Mouse (Mus musculus) C2C12 (cell line): ENCODE results near the gene Bicd2.

Experiments
- CTCF ChIP-seq: IDR thresholded peaks from one replicate; pipeline ENCODE4 v1.5.1; 2011; ENCODE audit not compliant: control insufficient read depth, insufficient read depth, insufficient read length
- FOSL1 ChIP-seq: IDR thresholded peaks from one replicate; pipeline ENCODE4 v1.8.0; 2011; ENCODE audit warnings: mild to moderate bottlenecking, low read length; ENCODE audit not compliant: poor library complexity, insufficient read depth, severe bottlenecking
- MAX ChIP-seq: IDR thresholded peaks from one replicate; pipeline ENCODE4 v1.6.1; 2011; ENCODE audit warnings: mild to moderate bottlenecking, control low read depth
- MYOG ChIP-seq: IDR thresholded peaks from one replicate; pipeline ENCODE4 v1.6.1; 2011; ENCODE audit not compliant: control insufficient read depth, insufficient read length; ENCODE audit errors: extremely low read depth
- USF1 ChIP-seq: IDR thresholded peaks from one replicate; pipeline ENCODE4 v1.6.1; 2011; ENCODE audit warnings: low read depth, mild to moderate bottlenecking, control low read depth, moderate library complexity

- no peak for TF ChIP-seq CTCF
- no peak for TF ChIP-seq MAX
- TF ChIP-seq FOSL1: no peak
- no peak for TF ChIP-seq MYOG
- TF ChIP-seq USF1: no peak
Measured at GRCm38 (mm10) chr13:49298514-49299381, 42.6 kb upstream of the Bicd2 start.
